Mouse (Mus musculus): ENCODE measurements around the gene Fbxo45.
"Not testable (repeated sequence)": the region's sequence is repeated elsewhere in the genome, so short reads cannot be mapped to it uniquely, and the experiment has no call there.

The Fbxo45 gene

GRCm38 (mm10) chr16:32246952-32247370 is at the start of gene Fbxo45, which contains the start of gene Wdr53:
Gene Fbxo45, minus strand, starts transcription at chr16:32247158.
Gene Wdr53, plus strand, starts transcription at chr16:32247227.
- peak; percentile 98 for DNase-seq (ENCODE audit: low spot score in 2 of 2)

- DNase-seq (ENCODE audit: low spot score in 2 of 2), result no peak
Observed at GRCm38 (mm10) chr16:32291821-32292220, 44.9 kb upstream of the Fbxo45 start.

GRCm38 (mm10) chr16:32282608-32283007 is 35.6 kb upstream of the Fbxo45 start:
- no peak for DNase-seq (ENCODE audit: low spot score in 2 of 2)

GRCm38 (mm10) chr16:32280211-32280610 is 33.3 kb upstream of the Fbxo45 start:
- no peak for DNase-seq (ENCODE audit: low spot score in 2 of 2)

DNA sequence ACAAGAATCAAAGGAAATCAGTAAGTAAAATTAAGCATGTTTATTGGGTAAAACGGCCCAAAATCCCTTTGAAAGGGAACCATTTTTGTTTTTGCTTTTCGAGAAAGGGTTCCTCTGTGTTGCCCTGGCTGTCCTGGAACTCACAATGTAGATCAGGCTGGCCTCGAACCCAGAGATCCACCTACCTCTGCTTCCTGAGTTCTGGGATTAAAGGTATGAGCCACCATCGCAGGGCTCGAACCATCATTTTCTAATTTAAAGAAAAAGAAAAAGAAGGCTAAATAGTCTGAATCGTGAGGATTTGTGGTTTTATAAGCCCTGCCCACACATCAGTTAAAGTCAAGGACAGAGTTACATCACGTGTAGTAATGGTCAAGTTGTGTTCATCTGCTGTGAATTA is 31.4 kb upstream of the Fbxo45 start:
- no peak for DNase-seq (ENCODE audit: low spot score in 2 of 2)

- peak; percentile 94 for DNase-seq (ENCODE audit: low spot score in 2 of 2)
Observed at GRCm38 (mm10) chr16:32277308-32278256, 30.6 kb upstream of the Fbxo45 start, which contains the start of gene Rnf168. Gene Rnf168, plus strand, starts transcription at chr16:32277459.

DNA sequence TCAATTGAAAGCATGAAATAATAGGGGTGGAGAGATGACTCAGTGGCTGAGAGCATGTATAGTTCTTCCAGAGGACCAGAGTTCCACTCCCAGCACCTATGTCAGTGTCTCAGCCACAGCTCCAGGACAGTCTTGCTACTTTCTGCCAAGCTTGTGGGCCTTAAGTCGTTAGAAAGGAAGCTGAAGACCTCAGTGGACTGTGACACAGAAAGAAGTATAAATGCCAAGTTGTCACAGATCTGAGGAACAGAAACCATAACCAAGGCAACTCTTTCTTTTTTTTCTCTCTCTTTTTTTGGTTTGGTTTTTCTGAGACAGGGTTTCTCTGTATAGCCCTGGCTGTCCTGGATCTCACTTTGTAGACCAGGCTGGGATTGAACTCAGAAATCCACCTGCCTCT is 28.9 kb upstream of the Fbxo45 start:
- no peak for DNase-seq (ENCODE audit: low spot score in 2 of 2)

- no peak for DNase-seq (ENCODE audit: low spot score in 2 of 2)
Observed at GRCm38 (mm10) chr16:32275041-32275440, 28.1 kb upstream of the Fbxo45 start.

DNA sequence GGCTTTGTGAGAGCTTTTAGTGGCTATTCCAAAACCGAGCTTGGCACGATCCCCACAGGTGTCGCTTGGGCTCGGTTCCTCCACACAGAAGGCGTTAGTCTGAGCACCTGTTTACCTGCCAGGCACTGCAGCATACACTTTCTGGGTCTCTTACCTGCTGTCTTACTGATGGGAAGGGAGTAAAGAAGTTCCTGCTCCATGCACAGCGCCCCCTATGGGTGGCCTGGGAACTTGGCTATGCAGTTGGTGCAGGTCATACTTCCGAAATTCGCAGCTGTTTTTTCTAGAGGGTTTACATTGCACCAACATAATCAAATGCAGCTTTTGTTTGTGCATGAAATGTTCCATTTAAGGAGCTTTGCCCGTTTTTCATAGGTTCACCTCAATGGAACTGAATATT is 26.4 kb upstream of the Fbxo45 start:
- no peak for DNase-seq (ENCODE audit: low spot score in 2 of 2)

DNA sequence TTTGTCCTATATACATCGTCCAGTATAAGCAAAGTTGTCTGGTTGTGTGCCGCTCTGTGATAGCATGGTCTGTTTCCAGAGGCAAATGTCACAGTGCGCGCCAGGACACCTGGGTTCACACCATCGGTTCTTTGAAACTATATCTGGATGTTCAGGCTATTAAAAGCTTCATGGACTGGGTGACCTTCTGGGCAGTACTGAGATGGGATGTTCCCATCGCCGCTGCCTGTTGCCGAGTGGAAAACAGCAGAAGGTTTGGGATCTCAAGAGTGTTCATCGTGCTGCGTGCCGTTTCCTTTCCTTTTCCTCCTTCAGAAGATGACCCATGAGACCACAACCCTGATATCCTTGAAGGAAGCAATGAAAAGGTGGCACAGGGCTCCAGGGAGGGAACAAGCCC is 24.3 kb upstream of the Fbxo45 start, which contains the start of gene Smco1:
Smco1 (plus strand) TSS at position 178 of the 400 bp plus-strand sequence.
- DNase-seq (ENCODE audit: low spot score in 2 of 2), result no peak

GRCm38 (mm10) chr16:32264225-32264624 is 17.3 kb upstream of the Fbxo45 start:
- DNase-seq (ENCODE audit: low spot score in 2 of 2), result not testable (repeated sequence)

GRCm38 (mm10) chr16:32246351-32246791 is 587 bp downstream of the Fbxo45 start:
- DNase-seq (ENCODE audit: low spot score in 2 of 2), result peak; percentile 51 to 58

GRCm38 (mm10) chr16:32243901-32244300 is 3.1 kb downstream of the Fbxo45 start:
- no peak for DNase-seq (ENCODE audit: low spot score in 2 of 2)

GRCm38 (mm10) chr16:32239428-32240312 is 7.3 kb downstream of the Fbxo45 start:
- no peak for DNase-seq (ENCODE audit: low spot score in 2 of 2)

DNA sequence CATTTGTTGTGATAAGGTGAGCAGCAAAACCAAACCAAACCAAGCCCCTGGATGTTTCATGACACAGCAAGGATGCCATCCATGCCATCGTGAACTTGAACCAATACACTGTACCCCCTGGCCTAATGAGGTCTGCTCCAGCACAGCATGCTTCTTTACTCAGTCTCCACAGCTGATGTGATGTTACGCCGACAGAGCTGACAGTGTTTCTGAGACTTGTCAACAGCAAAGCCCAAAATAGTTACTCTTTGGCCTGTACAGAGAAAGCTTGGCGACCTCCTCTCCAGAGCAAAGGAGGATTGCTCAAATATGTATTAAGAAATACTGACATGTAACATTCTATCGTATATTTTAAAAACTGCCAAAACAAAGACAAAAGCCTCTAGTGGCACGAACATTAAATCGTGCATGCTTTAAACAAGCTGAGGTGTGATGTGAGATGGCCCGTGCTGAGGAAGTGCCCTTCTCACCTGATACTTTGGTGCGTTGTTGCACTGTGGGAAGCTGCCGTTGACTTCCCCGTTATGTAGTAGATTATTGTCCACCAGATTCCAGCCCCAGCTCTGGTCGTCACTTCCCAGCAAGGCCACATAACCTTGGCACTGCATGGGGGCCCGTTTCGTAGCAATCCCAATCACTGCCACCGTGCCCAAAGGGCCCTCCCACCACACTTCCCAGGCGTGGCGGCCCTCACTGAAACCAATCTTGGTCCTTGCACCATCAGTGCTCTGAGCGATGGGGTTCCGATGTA is 8.9 kb downstream of the Fbxo45 start:
- DNase-seq (ENCODE audit: low spot score in 2 of 2), result no peak

DNA sequence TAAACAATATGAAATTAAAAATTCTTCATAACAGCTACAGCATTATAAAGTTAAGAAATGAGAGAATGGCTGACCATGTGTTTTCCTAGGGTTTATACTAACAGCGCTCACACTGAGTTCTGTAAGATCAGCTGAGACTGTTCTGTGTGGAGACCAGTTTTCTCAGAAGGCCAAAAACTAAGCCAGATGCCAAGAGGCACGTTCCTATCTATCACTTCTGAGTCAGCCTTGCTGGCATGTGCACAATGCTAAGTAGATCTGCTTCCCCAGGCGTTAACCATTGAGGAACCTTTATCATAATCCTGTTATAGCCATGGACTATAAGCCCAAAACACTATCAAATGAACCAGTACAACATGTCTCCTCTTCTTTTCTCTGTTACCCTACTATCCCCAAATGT is 14.9 kb downstream of the Fbxo45 start:
- DNase-seq (ENCODE audit: low spot score in 2 of 2), result not testable (repeated sequence)

GRCm38 (mm10) chr16:32222399-32222798 is 24.6 kb downstream of the Fbxo45 start:
- DNase-seq (ENCODE audit: low spot score in 2 of 2), result no peak

GRCm38 (mm10) chr16:32221803-32222202 is 25.2 kb downstream of the Fbxo45 start:
- no peak for DNase-seq (ENCODE audit: low spot score in 2 of 2)

DNA sequence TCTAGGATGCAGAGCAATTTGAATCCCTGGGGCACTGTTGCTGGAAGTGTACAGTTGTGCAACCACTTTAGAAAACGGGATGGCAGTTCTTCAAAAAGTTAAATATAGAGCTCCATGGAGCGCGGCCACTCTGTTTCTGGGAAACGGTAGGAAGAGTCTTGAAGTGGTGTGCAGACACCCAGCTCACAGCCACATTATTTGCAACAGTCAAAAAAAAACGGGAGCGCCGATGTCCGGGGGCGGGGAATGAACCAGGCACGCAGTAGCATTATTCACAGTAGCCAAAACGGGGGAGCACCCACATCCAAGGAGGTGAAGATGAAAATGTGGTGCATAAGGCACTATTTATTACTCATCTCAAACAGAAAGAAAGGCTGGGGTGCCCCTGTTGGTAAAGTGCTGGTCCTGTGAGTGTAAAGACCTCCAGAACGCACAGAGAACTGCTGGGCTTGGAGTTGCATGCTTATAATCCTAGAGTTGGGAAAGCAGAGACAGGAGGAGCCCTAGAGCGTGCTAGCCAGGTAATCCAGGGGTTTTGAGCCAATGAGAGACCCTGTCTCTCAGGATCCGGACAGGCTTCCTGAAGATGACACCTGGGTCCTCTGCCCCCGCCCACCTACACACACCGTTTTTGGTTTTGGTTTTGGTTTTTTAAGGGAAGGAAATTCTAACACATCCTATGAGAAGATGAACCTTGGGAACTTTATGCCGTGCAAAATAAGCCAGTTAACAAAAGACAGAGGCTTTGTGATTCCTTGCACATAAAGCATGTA is 32.0 kb downstream of the Fbxo45 start:
- DNase-seq (ENCODE audit: low spot score in 2 of 2), result peak; percentile 55 to 74

- peak in 1 of 2 experiments; percentile 37 for DNase-seq (ENCODE audit: low spot score in 2 of 2)
Observed at GRCm38 (mm10) chr16:32214156-32214555, 32.8 kb downstream of the Fbxo45 start.
